Mouse (Mus musculus) embryo, embryonic 10.5 days (tissue): Measurements from ENCODE around the gene Gpc1.
A peak's percentile ranks its signal among the peaks of the same experiment; 100 is the strongest.

ENCODE experiments used
- DNase-seq: peaks from one replicate; pipeline ENCODE4 v3.0.0-alpha.2; 2015; ENCODE audit warnings: low spot score

The Gpc1 gene

DNA sequence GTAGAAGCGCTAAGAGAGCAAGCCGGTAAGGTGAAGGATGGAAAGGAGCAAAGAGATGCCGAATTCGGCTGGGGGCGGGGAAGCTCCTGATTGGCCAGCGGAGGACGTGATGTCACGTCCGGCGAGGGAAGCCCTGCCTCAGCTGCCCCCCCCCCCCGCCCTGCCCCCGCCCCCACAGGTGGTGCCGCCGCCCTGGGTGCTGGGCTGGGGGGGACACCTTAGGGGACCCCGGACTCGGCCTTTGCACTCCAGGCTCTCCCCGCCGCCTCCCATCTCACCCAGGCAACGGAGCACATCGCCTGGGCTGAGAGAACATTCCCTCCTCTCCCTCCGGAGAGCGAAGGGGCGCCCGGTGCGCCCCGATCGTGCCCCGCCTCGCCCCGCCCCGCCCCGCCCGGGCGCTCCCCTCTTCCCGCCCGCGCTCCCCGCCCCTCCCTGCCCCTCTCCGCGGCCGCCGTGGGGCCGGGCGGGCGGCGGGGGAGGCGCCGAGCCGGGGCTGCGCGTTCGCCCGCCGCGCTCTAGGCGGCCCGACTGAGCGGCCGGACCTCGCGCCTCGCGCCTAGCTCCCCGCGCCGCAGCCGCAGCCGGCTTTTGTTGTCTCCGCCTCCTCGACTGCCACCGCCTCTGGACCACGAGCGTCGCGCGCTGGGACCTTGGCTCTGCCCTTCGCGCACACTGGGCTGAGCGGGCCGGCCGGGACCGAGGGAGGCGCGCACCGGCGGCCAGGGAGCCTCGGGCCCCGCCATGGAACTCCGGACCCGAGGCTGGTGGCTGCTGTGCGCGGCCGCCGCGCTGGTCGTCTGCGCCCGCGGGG is at the start of gene Gpc1:
Gpc1 (plus strand) TSS at position 458 of the 814 bp plus-strand sequence.
- DNase-seq: peak; percentile 91

DNA sequence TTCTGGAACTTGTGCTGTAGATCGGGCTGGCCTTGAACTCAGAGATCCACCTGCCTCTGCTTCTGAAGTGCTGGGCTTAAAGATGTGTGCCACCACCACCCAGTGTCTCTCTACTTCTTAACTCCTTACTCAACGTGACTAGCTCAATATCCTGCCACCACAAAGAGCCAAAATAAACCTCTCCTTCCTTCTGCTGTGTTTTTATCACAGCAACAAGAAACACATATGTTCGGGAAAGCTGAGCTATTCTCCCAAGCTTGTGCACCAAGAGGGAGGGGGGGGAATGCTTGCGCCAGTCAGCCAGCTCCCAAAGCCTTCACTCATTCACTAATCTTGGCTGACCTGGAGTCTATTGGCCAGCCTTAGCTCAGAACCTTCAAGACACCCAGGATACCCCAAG is 49.6 kb upstream of the Gpc1 start:
- no peak for DNase-seq

DNA sequence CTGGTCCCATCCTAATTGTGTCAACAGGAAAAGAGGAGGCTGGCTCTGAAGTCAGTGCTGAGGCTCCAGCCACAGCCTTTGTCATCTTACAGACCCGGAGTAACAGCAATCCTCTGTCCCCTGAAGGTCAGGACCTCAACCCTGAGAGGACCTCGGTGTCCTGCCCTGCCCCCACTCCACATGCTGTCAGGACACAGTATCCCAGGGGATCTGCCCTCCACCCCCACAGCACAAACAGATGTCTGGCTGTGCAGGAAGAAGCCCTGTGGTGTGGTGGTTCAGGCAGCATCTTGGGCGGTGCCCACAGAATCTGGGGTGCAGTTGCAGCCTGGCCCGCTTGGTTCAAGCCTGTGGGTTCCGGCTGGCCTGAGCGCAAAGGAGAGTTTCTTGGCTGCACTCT is 48.9 kb upstream of the Gpc1 start:
- DNase-seq: peak; percentile 40

DNA sequence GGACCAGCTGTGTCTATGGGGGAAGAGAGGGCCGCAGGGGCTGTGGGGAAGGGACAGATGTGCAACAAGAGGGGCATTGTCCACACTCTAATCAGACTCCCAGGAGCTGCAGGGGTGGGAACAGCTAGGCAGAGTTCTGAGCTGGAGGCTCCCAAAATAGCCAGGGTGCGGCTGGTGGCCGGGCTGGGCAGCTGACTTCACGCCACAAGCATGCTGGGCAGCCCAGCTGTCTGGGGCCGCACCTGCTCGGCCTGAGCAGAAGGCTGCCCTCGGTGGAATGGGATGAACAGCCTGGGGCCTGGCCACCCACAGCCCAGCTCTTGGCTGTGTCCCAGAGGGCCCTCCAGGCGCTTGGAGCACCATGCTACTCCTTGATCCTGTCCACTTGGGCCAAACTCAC is 44.2 kb upstream of the Gpc1 start:
- DNase-seq: no peak

DNA sequence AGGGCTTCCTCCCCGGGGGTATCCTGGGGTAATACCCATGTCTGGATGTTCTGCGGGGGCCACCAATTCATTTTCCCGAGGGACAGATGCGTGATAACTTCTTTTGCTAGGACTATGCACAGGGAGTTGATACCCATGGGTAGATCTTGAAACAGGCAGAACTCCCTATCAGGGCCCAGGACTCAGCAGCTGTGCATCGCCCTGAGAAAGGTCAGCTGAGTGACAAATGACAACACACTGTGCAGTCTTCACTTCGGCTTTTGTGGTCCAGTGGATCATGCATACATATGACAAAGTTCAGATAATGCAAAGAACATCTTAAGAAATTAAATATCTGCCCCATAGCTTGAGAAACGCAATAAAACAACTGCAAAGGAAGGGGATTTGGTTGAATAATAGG is 43.4 kb upstream of the Gpc1 start:
- no peak for DNase-seq

DNA sequence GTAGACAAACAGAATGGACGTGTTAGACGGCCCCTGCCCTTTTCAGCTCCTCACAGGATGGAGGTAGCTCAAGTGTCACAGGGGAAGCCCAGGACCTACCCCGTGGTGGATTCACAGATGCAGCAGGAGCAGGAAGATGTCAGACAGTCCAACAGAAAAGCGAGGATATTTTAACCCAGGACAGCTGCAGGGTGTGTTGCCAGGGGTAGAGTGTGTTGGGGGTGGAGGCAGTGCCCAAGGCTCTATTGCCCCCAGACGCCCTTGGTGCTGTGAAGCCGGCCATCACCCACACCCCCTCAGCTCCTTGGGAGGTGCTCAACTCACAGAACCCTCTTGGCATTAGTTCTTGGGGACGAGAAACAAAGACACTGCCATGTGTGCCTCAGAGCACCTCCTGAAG is 40.8 kb upstream of the Gpc1 start:
- no peak for DNase-seq

DNA sequence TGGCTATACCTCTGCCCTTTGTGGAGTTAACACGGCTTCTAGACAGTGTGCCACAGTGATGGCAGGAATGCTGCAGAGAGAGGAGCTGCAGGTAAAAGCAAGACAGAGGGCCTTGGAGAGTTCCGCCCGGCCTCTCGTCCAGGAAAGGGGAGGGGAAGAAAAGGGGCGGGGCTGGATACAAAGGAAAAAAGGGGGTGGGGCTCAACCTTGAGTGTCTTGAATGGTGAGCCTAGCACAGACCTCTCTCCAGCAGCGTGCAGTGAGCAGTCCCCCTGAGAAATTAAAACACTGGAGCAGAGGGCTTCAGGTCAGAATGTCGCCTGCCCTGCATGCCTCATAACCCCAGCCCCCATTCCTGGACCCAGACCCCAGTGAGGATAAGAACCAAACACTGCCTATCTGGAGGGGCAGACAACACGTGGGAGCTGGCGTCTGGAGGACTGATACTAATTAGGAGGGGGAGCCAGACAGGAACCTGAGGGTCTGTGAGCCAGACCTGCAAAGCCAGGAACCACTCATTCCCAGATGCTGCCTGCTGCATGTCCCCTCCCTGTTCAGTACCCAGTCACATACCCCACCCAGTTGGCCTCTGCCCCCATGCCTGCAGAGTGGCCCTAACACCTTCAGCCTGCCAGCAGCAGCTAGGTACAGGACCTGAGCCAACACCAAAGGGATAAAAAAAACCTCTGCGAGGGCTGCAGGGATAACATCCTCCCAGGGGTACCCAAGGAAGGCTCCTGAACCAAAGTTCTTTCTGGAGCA is 40.2 kb upstream of the Gpc1 start:
- DNase-seq: peak; percentile 93

DNA sequence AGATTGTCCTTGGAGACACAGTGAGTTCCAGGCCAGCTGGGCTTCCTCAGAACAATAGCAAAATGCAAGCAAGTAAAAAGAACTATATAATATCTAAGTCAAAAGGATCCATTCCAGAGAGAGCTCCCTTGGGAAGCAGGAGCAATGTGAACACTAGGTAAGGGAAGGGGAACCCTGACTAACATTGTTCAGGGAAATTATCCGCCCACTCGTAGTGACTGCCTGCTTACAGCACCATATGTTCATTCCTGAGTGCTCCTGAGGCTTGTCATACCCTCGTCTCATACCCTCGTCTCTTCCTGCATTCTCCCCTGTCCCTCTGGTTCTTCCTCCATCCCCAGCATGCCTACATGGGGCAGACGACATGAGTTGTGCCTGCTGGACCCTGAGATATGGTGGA is 37.7 kb upstream of the Gpc1 start:
- no peak for DNase-seq

DNA sequence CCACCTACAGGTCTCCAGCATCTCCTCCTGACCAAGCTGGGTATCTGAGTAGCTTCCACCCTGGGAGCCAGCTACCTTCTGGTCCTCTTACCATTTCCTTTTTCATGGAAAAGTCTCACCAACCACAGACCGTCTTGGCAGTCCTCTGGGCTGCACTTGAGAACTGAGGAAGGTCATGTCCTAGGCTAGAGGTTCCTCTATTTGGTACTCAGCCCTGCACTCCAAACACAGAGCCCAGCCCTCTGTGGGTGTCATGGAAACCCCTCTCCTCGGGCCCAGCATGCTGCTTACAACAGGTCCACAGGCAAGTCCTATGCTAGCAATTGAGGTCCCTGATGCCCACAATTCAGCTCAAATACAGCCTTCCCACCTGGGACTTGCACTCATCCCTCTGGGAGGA is 33.0 kb upstream of the Gpc1 start:
- no peak for DNase-seq

DNA sequence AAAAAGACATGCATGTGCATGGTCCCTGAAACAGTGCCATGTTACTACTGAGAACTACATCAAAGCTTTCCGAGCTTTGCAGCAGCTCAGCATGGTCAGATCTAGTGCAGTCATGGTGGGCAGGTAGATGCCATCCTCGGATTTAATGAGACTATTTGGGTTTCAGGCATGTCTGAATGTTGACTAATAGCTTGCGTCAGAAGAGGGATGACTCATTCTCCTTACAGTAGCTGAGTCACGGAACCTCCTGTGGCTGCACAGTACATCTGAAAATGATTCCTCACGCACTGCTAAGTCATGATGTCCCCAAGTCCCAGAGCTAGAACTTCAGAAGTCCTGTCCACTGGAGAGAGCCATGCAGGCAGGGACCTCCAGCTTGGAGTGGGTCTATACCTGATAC is 31.8 kb upstream of the Gpc1 start:
- DNase-seq: no peak

DNA sequence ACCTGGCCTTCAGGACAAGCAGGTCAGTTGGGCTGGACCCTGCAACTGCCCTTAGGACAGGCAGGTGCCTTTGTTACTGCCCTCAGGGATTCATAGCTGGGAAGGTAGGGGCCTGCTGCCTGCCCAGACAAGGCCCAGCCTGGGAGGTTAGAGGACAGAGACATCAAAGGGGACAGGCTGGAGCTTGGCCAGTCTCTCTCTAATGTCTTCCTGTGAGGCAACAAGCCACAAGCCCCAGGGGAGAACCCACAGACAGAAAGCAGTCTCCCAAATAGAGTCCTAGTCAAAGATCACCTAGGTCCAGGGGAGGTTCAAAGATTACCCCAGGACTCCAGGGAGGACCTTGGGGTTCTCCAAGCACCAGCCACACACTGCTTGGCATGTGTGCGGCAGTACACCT is 29.1 kb upstream of the Gpc1 start:
- DNase-seq: no peak

DNA sequence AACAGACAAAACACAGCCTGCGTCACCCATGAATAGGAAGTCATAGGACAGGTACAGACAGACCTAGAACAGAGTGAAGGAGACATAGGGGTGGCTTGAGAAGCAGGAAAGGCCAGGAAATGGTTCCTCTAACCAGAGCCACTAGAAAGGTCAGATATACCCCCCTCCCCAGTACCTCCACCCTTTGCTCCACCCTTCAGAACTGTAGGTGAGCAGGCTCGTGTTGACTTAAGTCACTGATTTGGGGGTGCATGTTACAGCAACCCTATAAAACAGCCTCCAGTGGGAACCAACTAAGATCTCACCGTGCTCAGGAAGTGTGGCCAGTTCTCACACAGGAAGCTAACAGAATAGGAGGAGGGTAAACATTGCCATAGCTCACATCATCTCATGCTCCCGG is 28.1 kb upstream of the Gpc1 start:
- DNase-seq: no peak

DNA sequence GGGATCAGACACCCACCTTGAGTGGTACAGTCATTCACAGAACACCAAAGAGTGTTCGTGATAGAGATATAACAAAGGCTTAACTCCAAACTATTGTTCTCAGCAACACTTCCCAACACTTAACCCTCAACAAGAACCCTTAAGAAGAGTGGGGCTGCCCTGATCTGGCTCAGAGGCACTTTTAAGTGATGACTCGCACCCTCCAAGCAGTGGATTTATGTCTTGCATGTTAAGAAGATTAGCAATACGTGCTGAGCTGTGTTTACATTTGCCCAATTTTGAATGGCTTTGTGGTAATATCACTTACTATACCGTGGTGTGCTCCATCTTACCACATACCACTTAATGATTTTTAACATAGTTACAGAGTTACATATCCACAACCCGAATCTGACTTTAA is 26.3 kb upstream of the Gpc1 start:
- no peak for DNase-seq

DNA sequence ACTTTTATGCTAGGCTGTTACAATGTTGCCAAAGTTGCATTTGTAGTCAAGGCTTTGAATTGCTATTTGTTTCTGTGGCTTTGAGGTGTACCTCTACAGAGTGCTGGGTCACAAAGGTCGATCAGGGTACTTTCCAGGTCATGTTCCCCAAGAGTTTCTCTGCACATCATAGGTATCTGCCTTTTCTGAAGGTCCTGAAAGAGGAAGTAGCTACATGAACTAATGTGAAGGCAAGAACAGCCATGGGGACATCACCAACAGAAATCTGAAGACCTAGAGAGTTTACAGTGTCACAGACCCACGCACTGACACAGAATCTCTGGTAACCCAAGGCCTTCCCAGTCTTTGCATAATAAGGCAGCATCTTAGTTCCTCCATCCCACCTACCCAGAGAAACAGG is 25.6 kb upstream of the Gpc1 start:
- no peak for DNase-seq

DNA sequence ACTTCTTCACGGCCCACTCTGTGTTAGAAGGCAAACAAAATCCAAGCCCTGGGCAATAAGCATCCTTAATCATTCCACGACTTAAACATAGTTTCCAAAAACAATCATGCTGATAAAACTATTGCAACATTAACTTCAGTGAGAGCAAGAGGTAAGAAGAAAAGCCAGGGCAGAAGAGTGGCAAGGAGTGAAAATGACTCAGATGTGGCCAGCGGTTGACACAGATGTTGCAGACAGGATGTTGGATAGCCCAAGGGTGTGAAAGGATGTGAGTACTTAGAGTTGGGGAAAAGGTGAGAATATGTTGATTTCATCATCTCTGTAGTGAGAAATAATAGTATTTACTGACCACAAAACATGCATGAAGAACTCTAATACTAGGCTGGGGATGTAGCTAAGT is 24.7 kb upstream of the Gpc1 start:
- DNase-seq: no peak

DNA sequence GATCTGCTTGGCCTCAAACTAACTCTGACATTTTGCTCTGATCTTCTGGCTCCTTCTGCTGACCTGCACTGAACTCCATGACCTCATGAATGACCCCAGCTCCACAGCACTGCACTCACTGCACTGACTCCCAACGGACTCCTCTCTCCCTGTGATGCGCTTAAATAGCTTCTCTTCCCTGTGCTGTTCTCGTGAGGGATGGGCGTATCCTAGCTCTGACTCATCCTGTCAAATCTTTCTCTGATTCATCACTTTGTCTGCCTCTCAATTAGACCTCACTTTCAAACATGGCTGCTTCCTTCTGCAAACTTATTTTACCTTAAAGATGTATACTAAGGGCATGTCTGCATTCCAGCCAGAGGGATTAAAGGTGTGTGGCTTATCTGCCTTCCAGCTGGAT is 21.8 kb upstream of the Gpc1 start:
- no peak for DNase-seq

DNA sequence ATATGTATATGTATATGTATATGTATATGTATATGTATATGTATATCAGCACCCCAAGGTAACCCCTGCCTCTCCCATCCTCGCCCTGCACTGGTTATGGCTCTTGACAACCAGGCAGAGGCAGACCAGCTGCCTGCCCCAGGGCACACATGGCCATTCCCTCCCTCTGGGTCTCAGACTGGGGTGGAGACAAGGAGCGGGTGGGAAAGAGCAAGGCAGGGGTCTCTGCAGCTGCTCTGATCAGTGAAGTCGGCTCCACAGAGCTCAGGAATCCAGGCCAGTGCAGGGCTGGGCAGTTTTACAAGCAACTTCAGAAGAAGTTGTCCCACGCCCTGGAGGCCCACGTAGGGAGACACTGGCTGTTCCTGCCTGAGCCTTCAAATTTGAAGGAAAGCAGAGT is 17.1 kb upstream of the Gpc1 start:
- no peak for DNase-seq

DNA sequence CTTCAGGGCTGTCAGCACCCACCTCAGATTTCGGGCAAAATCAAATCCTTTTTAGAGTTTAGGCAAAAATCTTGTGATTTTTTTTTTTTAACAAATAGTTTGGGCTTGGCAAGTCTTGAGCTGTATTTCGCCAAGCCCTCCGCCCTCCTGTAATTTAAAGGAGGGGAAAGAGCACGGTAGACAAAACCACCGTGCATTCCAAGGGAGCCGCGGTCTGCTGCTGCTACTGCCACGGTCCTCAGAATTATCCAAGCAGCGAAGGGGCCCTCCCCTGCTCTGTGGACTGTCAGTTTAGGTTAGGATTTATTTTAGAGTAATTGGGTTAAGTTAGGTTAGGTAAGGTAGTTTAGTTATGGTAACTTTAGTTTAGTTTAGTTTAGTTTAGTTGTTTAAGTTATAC is 16.3 kb upstream of the Gpc1 start:
- no peak for DNase-seq

DNA sequence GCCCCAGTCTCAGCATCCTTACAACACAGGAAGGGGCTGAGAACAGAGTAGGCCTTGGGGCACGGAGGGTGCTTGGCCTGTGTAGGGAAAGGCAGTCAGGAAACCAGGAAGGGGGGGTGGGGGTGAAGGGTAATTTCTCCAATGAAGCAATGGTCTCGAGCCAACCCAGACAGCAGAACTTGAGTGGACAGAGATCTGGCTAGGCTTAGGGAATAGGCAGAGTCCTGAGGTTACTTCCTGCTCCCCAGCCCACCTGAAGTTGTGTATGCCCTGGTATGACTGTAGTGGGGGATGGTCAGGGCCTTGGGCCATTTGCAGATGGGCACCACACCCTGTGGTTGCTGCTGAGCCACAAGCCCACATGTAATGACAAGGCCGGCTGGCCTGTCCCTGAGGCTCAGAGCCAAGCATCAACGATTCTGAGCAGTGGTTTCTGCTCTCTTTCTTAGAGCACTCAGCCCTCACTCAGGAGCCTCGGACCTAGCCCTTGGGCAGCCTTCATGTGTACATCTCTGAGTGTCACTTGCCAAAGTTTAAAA is 15.6 kb upstream of the Gpc1 start:
- no peak for DNase-seq

DNA sequence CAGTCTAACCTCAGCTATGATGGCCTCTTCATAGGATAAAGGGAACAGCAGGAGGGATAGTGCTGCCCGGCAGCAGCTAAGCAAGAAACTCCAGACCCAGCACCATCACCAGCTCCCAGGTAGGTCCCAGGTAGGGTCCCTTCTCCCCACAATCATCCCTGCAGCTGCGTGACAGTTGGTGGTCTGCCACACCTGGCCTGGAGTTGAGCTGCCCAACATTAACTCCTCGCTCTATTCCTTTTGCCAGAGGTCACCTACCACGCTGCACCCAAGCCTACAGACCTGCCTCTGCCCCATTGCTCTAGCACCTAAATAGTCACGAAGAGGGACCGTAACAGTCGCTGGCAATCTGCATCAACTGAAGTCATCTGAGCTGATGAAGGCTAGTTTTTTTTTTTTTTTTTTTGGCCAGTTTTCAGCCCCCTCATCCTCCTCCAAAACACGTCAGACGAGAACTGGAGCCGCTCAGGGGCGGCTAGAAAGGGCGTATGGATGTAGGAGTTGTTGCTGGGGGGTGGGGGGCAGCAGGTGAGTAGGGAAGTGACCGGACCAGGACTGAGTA is 738 bp upstream of the Gpc1 start:
- DNase-seq: no peak

DNA sequence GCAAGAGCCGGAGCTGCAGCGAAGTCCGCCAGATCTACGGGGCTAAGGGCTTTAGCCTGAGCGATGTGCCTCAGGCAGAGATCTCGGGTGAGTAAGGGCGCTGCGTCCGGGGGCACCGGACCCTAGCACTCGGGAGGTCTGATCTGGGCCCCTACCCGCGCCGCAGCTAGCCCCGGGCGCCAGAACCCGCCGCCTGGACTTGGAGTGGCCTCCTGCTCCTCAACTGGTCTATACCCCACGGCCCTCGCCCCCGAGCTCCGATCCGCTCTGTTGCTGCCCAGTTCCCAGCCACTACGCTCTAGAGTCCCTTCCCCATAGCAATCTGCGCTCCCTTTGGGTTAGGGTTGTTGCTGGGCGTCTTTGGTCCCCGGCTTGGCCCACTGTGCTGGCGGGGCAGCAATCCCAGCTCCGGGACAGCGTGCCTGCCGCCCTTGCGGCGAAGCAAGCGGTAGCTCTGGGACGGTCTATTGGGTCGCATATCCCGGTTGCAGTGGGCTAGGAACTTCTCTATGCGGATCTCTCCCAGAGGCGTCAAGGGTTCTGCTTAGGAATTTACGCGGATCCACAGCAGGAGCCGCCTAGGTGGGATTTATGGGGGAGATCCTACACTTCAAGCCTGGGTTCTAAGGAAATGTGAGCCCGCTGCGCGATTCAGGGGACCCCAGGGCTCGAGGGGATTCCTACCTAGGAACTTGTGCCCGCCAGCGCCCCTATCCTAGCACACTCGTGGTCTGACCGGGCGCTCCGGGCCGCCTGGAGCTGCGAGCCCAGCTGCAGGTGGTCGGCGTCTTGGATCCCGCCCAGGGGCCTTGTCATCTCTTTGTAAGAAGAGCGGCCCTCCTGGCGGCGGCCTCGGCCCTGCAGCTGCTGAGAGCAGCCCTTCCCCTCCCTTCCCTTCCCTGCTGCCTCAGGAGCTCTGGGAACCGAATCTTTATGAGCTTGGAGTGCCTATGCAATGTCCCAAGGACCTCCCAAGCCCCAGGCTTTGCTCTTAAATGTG is 866 bp downstream of the Gpc1 start:
- DNase-seq: peak; percentile 83
